Mouse (Mus musculus) large intestine, adult 2 months (tissue): ENCODE measurements at regions not wholly inside any gene's neighbourhood (a gene's known extent, or its start where the extent isn't known, plus 50 kb on each side); places are given as distances from the start of the nearest gene placed in this dataset.

Experiments used
- DNase-seq: peaks from one replicate; pipeline ENCODE4 v3.0.0-alpha.2; 2012; ENCODE audit warnings: low read depth, low spot score
- WGBS: fragments of 180-500 bp; shearing (Covaris S2); methylation state at CpG from one replicate; pipeline ENCODE4 v1.1.7; 2018; 5-methylcytosine and 5-hydroxymethylcytosine counted together

DNA sequence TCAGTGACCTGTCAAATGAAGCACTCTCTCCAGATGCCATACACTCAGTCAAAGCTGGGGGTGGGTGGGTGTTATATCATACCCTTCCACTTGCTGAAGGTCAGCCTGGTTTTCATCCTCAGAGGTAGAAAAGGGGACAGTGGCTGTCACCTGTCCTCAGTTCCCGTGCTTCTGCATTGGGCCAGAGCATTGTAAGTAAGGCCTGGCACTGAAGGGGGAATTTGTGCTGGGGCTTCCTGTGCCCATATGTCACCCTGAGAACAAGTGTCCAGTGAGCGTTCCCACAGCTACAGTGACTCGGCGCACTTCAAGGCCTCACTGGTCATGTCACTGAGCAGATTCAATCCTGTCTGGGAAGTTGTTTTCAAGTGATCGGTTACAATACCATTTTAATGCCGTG lies 213.2 kb downstream of the Tex36 start:
- DNase-seq, result no peak
- 80% methylated on average over 6 of the region's 6 CpGs for WGBS

DNA sequence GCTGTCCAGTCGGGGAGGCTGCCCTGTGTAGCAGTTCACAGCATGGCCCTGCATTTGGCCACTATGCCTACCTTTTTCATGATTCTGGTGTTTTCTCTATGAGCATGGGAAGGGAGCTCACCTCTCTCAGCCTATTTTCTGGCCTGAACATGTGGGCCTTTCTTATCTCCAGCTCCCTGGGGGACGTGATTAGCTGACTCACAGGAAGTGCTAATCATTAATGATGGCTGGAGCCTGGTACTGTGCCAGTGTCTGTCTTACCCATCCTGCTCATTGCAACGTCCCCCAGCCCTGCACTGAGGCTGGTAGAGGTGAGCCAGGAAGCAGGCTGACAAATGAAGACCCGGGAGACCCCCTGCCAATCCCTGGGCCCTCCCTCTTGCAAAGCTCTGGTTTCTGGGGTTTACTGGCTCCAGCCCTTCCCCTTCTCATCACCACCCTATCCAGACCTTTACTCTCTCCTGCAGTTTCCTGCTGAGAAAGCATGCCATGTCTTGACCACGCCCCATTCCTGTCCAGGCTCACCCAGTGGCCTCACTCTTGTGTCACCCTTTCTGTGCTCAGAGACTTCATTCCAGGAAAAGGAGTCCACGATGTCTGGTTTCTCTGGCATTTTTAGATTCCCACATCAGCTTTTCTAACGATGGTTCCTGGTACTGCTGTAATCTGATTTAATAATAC lies 219.8 kb downstream of the Tex36 start:
- WGBS, result 33% methylated on average over 7 of the region's 7 CpGs
- peak; percentile 11 for DNase-seq

DNA sequence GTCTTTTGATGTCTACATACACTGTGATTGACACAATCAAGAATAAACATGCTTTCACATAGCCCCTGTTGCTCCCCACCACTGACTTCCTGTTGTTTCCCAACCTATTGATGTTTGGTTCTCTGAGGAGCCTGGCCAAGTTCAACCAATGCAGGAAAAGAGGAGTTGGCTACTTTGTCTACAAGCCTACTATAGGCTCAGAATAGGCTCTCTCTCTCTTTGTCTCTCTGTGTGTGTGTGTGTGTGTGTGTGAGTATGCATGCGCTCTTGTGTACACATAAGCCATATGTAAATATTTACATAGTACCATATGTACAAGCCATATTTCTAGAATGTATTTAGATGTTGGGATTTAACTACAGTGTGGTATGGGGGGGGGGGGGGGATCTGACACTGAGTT lies 222.6 kb downstream of the Tex36 start:
- no peak for DNase-seq
- 17% methylated on average over 1 of the region's 1 CpGs for WGBS

DNA sequence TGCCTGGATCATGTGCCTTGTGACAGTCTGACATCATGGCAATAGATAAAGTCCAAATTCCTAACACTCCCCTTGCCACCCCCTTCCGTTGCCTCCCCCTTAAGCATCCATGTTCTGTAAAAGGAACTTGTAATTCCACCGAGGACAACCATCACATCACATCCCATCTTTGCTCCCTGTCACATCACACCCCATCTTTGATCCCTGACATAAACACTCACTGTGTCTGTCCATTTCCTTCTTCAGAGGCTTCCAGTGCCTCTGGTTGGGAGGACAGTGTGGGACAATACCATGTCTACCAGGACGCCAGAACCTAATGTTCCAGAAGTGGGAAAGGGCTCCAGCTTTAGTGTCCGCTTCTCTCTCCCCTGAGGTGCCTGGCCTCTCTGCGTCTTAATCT lies 223.6 kb downstream of the Tex36 start:
- WGBS, result 85% methylated on average over 5 of the region's 5 CpGs
- DNase-seq, result no peak

DNA sequence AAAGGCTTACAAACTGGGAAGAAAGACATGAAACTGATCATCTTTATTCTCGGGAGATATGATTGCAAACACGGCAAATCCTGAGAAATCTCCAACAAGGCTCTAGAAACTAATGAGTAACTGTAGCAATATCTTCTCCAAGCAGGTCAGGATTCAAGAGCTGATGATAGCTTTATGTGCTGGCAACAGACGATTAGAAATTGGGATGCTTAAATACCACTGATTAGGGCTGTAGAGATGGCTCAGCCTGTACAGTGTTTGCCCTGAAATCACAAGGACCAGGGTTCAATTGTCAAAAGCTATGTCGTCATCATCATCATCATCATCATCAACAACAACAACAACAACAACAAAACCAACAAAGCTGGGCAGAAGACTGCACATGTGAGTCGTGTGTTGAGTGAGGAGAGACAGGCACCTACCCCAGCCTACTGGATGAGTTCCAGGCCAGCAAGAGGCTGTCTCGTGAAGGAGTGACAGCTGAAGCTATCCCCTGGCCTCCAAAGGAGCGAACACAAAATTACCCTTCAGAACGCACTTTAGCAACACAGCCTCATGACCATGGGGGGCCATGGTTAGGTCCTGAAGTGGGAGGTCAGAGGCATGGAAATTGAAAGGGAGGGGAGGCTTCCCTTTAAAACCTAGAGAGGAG lies 225.0 kb downstream of the Tex36 start:
- WGBS, result 72% methylated on average over 8 of the region's 8 CpGs

DNA sequence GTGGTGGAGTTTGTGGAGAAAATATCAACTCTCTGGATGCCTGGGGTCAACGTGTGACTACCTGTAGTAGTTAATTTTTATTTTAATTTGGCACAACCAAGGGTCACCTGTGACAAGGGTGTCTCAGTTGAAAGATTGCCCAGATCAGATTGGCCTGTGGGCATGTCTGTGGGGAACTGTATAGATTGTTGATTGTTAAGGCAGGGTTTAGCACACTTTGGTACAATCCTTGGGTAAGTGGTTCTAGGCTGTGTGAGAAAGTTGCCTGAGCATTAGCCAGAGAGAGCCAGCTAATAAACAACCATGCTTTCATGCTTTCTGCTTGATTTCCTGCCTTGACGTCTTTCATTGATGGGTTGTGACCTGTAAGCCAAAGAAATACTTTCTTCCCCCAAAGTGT lies 229.3 kb downstream of the Tex36 start:
- 43% methylated on average over 2 of the region's 2 CpGs for WGBS

More for the DNA sequence above, 225.0 kb downstream of the Tex36 start:
- no peak for DNase-seq

DNA sequence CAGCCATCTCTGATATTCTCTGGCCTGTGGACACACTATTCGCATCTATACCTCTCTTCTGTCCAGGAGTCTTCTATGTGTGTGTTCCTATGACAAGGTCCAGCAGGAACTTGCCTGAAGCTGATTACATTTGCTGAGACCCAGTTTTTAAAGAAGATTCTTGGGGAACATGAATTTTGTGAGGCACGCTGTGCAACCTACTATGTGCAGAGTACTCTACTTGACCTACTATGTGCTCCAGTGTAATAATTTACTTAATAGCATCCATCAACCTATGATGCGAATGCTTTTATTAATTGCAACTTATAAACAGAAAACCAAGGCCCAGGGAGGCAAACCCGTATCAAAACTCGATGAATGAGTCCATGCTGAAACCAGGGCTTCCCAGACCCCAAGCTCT lies 231.4 kb downstream of the Tex36 start:
- no peak for DNase-seq
- WGBS, result 92% methylated on average over 5 of the region's 5 CpGs

More for the DNA sequence above, 229.3 kb downstream of the Tex36 start:
- DNase-seq, result no peak

DNA sequence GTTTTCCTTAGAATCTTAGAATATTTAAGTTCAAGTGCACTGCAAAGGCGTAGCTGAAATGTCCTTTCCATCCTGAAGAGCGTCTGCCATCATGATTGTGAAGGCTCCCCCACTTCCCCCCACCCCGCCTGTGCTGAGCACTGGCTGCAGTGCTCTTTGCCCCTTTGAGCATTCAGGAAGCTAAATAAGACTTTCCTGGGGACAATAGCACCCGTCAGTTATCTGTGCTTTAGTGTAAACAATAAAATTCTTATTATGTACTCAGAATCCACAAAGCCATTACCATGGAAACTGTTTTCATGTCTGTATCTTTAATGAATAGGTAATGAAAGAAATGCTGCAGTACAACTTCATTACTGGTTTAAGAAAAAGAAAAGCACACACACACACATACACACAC lies 237.4 kb downstream of the Tex36 start:
- DNase-seq, result no peak
- 21% methylated on average over 4 of the region's 4 CpGs for WGBS

DNA sequence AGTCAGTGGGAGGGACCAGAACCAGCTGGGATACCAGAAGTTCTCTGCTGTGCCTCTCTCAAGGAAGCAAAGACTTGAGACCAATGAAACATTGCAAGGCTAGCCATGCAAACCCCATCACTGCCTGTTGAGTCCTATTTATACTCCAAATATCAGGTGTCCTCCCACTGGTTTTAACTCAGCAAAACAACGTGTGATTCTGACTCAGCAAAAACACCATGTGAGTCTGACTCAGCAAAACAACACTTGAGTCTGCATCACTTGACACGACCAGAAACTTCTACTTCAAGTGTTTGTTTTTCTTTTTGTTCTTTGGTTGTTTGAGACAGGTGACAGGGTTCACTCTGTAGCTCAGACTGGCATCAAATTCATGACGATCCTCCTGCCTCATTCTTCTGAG lies 204.6 kb upstream of the Ctbp2 start:
- 55% methylated on average over 3 of the region's 3 CpGs for WGBS

DNA sequence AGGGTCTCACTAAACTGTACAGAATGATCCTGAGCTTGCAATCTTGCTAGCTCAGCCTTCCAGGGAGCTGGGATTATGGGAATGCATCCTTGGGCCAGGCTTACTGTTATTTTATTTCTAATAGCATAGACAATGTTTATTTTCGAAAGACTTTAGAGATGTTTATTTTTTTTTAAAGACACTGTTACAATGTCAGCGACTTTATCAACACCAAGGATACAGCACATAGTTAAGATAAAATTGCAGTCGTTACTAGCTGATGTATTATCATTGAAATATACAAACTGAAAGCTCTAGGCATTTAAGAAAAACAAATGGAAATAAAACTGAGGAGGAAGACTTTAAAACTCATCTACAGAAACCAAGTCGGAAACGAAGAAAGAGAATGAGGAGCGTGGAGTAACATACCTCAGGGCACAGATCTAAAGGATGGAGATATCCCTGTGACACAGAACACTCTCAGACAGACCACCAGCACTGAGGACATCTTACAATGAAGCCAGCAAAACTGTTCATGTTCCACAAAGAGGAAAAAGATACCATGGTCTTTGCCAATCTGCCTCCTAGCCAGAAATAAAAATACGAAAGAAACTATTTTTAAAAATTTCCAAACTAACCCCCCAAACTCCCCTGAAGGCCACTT lies 201.5 kb upstream of the Ctbp2 start:
- 79% methylated on average over 7 of the region's 7 CpGs for WGBS
- no peak for DNase-seq

More for the DNA sequence above, 204.6 kb upstream of the Ctbp2 start:
- no peak for DNase-seq

DNA sequence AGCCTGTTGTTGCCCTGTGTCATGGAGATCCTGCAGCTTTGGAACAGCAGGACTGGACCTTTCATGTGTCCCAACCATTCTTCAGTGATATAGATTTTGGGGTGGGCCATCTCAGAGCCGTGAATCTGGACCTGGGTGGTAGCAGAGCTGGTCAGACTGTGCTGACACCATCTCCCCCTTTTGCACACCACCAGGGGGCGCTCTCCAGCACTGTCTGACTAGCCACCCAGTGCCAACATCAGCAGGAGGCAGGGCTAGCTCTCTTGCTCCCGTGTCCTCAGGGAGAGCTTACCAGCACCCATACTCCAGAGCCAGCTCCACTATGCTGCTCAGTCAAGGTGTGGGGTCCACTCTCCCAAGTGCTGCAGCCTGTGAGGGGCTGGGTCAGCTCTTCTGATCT lies 199.8 kb upstream of the Ctbp2 start:
- no peak for DNase-seq
- 80% methylated on average over 3 of the region's 3 CpGs for WGBS

DNA sequence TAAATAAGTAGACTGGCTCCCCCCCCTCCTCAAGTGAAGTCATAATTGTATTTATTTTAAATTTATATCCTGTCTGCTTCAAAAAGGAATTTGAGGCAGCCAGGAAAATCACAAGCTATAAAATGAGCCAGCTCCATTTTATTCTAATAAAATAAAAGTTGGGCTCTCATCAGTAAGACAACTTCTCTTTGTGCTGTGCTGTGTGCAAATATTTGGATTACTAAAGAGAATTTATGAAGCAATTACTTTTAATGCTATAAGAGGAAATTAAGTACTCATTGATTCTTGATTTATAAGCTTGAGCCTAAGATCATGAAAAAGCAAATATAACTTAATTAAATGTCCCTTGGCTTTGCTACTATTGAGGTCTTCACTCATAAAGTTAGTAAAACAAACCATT lies 193.4 kb upstream of the Ctbp2 start:
- DNase-seq, result no peak

DNA sequence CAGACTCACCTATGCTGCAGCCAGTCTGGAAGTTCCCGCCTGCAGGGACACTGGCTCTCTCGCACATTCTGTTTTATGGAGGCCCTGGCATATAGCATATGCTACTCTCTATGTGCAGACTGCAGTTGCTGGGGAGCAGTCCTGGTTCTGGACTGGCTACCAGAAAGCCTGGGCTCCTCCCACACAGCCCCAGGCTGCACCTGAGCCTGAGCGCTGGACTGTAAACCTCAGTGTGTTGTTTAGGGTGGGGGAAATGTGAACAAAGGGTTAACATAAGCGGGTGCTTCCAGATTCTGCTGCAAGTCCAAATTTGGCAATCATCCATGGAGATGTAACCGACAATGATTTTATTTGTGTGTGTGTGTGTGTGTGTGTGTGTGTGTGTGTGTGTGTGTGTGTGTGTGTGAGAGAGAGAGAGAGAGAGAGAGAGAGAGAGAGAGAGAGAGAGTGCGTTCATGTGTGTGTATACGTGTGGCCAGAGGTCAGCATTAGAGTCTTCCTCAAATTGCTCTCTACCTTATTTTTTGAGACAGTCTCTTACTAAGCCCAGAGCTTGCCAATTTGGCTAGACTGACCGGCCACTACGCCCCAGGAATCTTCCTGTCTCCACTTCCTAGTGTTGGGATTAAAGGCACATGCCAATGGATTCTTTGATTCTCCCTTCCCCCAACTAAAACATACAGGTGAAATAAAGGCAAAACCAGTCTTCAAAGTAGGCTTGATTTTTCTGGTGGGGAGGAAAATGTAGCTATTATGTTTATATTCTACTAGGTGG lies 192.7 kb upstream of the Ctbp2 start:
- no peak for DNase-seq
- 30% methylated on average over 9 of the region's 9 CpGs for WGBS

DNA sequence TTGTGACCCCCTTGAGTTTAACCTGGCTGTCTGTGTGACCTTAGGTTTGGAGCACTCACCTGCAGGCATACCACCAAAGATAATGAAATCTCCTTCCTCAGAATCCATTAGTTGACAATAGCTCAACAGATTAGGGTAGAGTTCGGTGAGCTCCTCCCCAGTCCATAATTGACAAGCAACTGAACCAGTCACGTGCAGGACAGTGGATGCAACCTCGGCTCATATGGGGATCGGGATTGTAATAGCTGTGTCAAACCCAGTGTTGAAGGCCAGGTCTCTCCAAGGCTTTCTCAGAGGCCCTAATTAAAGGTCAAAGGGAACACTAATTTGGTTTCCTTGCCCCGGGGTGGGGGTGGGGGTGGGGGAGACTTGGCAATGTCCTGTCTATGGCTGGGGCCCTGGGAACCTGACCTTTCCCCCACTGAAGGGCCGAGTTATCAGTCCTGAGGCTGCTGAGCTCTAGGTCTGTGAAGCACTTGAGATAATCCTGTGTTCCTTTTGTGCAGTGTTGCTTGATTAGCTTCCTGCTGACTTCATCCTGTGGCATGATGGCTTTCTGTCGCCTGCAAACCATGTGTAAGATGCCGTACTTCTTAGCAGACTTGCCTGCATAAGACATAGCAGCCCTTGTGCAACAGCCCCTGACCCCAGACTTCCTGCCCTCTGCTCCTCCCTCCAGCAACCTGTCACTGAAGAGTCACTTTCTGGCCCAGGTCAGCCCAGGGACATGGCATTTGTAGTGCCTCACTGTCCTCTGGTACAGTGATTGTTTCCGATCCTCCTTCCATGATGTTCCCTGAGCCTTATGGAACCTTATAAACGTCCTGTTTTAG lies 191.3 kb upstream of the Ctbp2 start:
- 66% methylated on average over 10 of the region's 10 CpGs for WGBS
- DNase-seq, result no peak

DNA sequence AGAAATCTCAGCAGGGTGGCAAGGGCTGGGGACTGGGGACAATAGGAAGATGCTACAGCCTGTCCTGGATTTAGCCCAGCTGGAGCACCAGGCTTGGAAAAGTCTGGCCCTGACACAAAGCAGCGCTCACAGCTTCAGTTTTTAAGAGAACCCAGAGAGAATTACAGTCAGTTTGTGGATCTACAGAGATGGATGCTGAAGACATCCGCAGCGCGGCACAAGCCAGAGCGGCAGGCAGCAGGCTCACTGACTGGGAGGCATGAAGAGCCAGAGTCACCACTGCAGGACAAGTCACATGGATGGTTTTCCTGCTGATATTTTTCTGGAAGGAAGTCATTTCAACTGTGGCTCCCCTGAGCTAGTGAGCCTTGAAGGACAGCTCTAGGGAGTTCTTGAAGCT lies 189.0 kb upstream of the Ctbp2 start:
- WGBS, result 78% methylated on average over 5 of the region's 5 CpGs
- DNase-seq, result no peak

DNA sequence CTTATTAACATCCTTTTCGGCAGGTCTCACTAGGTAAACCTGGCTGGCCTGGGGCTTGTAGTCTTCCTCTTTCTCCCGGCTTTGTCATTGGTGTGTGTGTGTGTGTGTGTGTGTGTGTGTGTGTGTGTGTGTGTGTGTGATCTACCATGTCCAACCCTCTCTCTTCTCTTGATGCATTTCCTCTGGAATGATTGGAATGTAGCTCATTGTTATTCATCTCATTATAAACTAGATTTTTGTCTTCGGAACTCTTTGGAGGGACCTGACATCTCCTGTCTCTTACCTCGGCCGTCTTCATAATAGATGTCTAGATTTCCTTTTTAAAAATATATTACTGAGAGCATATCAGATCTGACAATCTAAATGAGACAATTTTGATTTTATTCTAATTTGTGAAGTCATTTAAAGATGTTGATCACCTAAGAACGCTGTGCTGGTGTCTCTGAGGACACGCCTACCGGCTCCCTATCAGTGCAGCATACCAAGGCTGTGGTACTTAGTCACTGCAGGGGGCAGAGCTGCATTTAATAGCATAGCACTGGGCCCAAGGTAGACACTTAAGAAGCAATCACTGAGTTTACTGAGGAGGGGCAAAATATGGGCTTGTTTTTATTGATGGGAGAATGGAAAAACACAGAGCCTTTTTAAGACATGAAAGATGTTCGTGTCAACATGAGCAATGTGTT lies 187.1 kb upstream of the Ctbp2 start:
- 46% methylated on average over 9 of the region's 9 CpGs for WGBS
- DNase-seq, result no peak

DNA sequence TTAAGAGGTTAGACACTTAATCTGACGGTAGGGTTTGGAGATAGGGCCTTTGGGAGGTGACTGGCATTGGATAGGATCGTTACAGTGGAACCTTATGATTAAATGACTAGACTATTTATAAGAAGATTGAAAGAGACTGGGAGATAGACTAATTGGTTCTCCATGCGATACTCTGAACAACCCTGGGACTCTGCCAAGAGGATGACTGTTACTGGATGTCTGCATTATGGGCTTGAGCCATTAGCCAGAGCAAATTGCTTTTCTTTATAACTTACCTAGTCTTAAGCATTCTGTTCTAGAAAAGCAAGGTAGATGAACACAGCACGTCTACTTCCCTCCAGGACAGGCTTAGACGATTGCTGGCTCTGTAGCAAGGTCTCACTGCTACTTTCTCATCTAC lies 180.3 kb upstream of the Ctbp2 start:
- 77% methylated on average over 5 of the region's 5 CpGs for WGBS
- DNase-seq, result no peak

DNA sequence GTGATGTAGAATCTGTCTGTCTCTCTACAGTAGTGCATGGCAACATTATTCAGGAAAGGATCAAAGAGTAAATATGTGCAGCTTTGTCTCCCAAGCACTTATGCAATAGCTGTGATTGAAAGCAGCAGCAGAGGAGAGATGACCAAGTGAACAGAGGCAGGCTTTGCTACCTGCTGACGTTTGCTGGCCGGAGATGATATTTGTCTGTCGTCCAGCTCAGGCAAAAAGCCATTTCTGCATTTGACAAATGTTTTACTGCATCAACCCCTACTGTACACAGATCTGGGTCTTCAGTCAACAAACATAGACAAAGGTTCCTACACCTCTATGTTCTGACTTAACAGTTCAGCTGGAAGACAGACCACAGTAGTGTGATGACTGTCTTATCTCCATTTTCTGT lies 166.3 kb upstream of the Ctbp2 start:
- DNase-seq, result no peak
- WGBS, result 74% methylated on average over 3 of the region's 3 CpGs

DNA sequence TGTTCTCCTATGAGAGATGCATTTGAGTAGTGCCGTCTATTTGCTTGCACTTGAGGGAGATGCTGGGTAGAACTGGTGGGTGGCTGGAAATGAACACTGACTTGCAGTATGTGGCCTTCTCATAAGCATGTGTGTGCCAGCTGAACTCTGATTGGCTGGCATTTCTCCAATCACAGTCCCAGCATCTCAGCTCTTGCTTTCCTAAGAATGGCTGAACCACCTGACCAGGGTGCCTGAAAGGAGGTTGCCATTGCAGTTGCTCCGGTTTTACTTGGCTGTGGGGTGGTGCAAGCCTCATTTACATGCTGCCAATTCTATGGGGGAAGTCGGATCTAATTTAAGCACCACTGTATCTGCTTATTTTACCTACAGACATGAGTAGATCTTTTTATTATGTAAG lies 164.1 kb upstream of the Ctbp2 start:
- 76% methylated on average over 3 of the region's 3 CpGs for WGBS
- DNase-seq, result no peak
